In the genomic region with DNA sequence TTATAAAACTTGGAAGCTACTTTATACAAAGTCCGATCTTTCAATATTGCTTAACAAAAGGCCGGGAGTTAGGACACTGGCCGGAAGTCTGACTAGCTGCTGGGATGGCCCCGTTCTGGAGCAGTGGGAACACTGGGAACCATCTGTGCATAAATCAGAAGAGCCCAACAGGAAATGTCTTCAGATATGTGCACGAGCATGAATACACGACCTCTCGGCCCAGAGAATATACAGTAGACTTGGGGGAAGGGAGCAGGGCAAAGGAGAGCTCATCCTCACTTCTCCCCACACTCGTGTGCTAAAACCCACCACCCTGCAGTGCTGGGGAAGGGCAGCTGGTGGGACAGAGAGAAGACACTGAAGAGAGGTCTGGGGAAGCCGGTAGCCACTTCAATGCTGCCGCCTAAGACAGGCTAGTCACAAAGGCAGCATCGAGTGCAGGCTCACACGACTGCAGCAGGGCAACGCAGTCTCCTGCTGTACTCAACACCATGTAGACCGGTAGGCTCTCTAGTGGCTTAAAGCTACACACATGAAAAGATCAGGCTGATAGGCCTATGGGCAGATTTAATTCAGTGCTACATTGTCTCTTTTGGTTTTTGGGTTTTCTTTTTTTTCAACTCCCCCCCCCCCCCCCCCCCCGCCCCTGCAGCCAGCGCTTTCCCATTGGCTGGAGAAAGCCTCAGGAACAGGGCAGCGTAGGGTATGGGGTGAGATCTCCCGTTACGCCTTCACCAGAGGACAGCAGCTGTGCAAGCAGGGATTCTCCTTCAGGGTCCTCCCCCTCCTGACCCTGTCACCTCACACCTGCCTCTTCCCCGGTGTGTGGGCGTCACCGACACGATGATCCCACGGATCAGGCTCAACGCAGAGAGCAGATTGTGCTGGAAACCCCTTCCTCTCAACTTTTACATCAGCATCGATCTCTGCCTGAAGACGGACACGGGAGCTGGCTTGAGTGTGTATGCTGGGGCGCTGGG, we compare ENCODE assay signal across 8 mouse cellular contexts. TPM values are rescaled to one million over a fixed set of nuclear protein-coding genes. Genes with fewer than 3 reads are reported as not detected.
DNase-seq lines count a peak whose midpoint lies in the region; ATAC-seq and TF ChIP-seq lines count a peak whose summit lies in the region.

No protein-coding gene starts in this region.

- peak overlapping the region; percentile 52 for H3K4me2 ChIP-seq in limb, embryonic 12.5 days
- H3K4me2 ChIP-seq in midbrain, postnatal 0 days (ENCODE audit: low read depth, low read length, poor library complexity, severe bottlenecking), result 0 out of 2 replicates have a peak overlapping the region, but pooled peaks have one; percentile 12

- peaks cover 22% of the 10 kb centered on the region for H3K4me1 ChIP-seq in limb, embryonic 12.5 days (replicated peaks)
- H3K4me1 ChIP-seq in midbrain, postnatal 0 days (ENCODE audit: insufficient read depth, low read length), result no peaks in the 10 kb centered on the region
- H3K4me1 ChIP-seq in thymus, adult 2 months (replicated peaks; ENCODE audit: control insufficient read depth, insufficient read depth, low read length), result peaks cover 16% of the 10 kb centered on the region

- H3K9me3 ChIP-seq in limb, embryonic 12.5 days, result no peaks in the 10 kb centered on the region
- H3K9me3 ChIP-seq in midbrain, postnatal 0 days (ENCODE audit: low read length), result no peaks in the 10 kb centered on the region

- no peak overlapping the region; the same call in 1 of the 2 replicates for H3K27ac ChIP-seq in limb, embryonic 12.5 days
- H3K27ac ChIP-seq in midbrain, postnatal 0 days (ENCODE audit: low read depth, low read length), result no peak overlapping the region
- H3K27ac ChIP-seq in thymus, adult 2 months (ENCODE audit: control insufficient read depth, insufficient read depth, low read length), result no peak overlapping the region

- WGBS in limb, embryonic 12.5 days, result 18% methylated on average over 27 of the region's 29 CpGs
- 37% methylated on average over 28 of the region's 29 CpGs for WGBS in midbrain, postnatal 0 days
- WGBS in thymus, adult 2 months, result 85% methylated on average over 29 of the region's 29 CpGs

- ATAC-seq in limb, embryonic 12.5 days (ENCODE audit: insufficient number of reproducible peaks, insufficient read depth, low FRiP score, low TSS enrichment, low read depth), result peak; percentile 41; the same call in 1 of the 2 replicates
- ATAC-seq in midbrain, postnatal 0 days (ENCODE audit: low FRiP score), result no peak

- TF ChIP-seq POLR2A in thymus, adult 2 months (IDR thresholded peaks at IDR 0.05; ENCODE audit: control insufficient read depth, extremely low read depth, insufficient read depth, low read length, poor library complexity), result no peak

- no peaks in the 10 kb centered on the region for H3K27me3 ChIP-seq in limb, embryonic 12.5 days
- no peaks in the 10 kb centered on the region for H3K27me3 ChIP-seq in midbrain, postnatal 0 days (ENCODE audit: insufficient read depth, low read length)
- no peaks in the 10 kb centered on the region for H3K27me3 ChIP-seq in thymus, adult 2 months (ENCODE audit: control insufficient read depth, insufficient read depth, low read length)

- DNase-seq in MN1 (ENCODE audit: low spot score) (peak; percentile 16), adipocyte (ENCODE audit: low spot score) (no peak)
- peak; percentile 35 to 47 for DNase-seq in cerebellum, postnatal 36 days
- DNase-seq in heart, postnatal 4 days, result peak; percentile 44
- no peak for DNase-seq in midbrain, postnatal 0 days (ENCODE audit: low spot score)
- DNase-seq in urinary bladder, postnatal 14 days (ENCODE audit: low spot score), result no peak
- no peak for DNase-seq in thymus, adult 2 months

- H3K36me3 ChIP-seq in limb, embryonic 12.5 days, result peaks cover 37% of the 10 kb centered on the region
- H3K36me3 ChIP-seq in midbrain, postnatal 0 days (ENCODE audit: insufficient read depth, low read length), result peaks cover 38% of the 10 kb centered on the region
- H3K36me3 ChIP-seq in thymus, adult 2 months (ENCODE audit: control insufficient read depth, insufficient read depth, low read length), result peaks cover 30% of the 10 kb centered on the region

- peak overlapping the region; percentile 21 for H3K4me3 ChIP-seq in limb, embryonic 12.5 days (replicated peaks)
- no peak overlapping the region for H3K4me3 ChIP-seq in midbrain, postnatal 0 days (ENCODE audit: low read depth, low read length)
- no peak overlapping the region for H3K4me3 ChIP-seq in thymus, adult 2 months (ENCODE audit: control insufficient read depth, insufficient read depth, low read length)

- TF ChIP-seq CTCF in midbrain, postnatal 0 days (IDR thresholded peaks at IDR 0.05), result no peak
- no peak for TF ChIP-seq CTCF in thymus, adult 2 months (IDR thresholded peaks at IDR 0.05; ENCODE audit: borderline replicate concordance, control insufficient read depth, extremely low read depth, insufficient read depth, low read length, poor library complexity)

- H3K9ac ChIP-seq in limb, embryonic 12.5 days (replicated peaks), result peak overlapping the region; percentile 34; the same call in 1 of the 2 replicates
- H3K9ac ChIP-seq in midbrain, postnatal 0 days (replicated peaks; ENCODE audit: low read length, poor library complexity, severe bottlenecking), result no peak overlapping the region

RNA-seq across cellular contexts. Expression of a gene that starts 52.1 kb away (rescaled TPM):
- 10 to 100 TPM; 15.5 to 16.5 TPM for total RNA-seq in heart, postnatal 4 days (2021)
- 42.1 and 45.3 TPM in 2 replicates for polyA plus RNA-seq in limb, embryonic 12.5 days (2016; fragmentation: Nextera tagmentation; extraction: Ambion mirVana)
- total RNA-seq in midbrain, postnatal 0 days (2014; rRNA removed), result 6.4 and 8.4 TPM in 2 replicates
- polyA plus RNA-seq in midbrain, postnatal 0 days (2015; fragmentation: Nextera tagmentation; extraction: Ambion mirVana), result 4.0 and 5.0 TPM in 2 replicates
- 6.3 and 6.4 TPM in 2 replicates for polyA plus RNA-seq in thymus, adult 2 months (2012; rRNA removed)

Comparison
In these comparisons a context has a peak if more than half of its experiments do, and no peak if none do; other contexts are left out.
1. DNase-seq: peak in MN1 (single experiment), cerebellum, postnatal 36 days (2 of 2) and heart, postnatal 4 days (single experiment); none in midbrain, postnatal 0 days (single experiment), adipocyte (single experiment), urinary bladder, postnatal 14 days (single experiment) and thymus, adult 2 months (single experiment).